Mouse (Mus musculus): ENCODE measurements around the gene Hinfp.

- TF ChIP-seq MYOG (IDR thresholded peaks at IDR 0.05; ENCODE audit: control insufficient read depth in 1 of 3, insufficient read depth in 1 of 3, insufficient read length in 2 of 3, low read depth in 2 of 3) (no peak), USF1 (IDR thresholded peaks at IDR 0.05; ENCODE audit: low read depth) (no peak), POLR2A (IDR thresholded peaks at IDR 0.05; ENCODE audit: insufficient read length, low read depth) (no peak), TCF12 (IDR thresholded peaks at IDR 0.05; ENCODE audit: insufficient read depth, poor library complexity, severe bottlenecking) (no peak), TCF3 (IDR thresholded peaks at IDR 0.05; ENCODE audit: insufficient read length, low read depth) (no peak)
Observed at GRCm38 (mm10) chr9:44330736-44331135, 25.3 kb upstream of the Hinfp start.

Measured in myocyte (in vitro differentiated cells).